Mouse (Mus musculus): ENCODE measurements around the gene Ddi1. TPM values are rescaled to one million over a fixed set of nuclear protein-coding genes. Genes with fewer than 3 reads are reported as not detected.
"Not testable (repeated sequence)": the region's sequence is repeated elsewhere in the genome, so short reads cannot be mapped to it uniquely, and the experiment has no call there.

Ddi1 gene
- total and polyA plus RNA-seq, 3 experiments, result 0.05 TPM; not detected in 2

DNA sequence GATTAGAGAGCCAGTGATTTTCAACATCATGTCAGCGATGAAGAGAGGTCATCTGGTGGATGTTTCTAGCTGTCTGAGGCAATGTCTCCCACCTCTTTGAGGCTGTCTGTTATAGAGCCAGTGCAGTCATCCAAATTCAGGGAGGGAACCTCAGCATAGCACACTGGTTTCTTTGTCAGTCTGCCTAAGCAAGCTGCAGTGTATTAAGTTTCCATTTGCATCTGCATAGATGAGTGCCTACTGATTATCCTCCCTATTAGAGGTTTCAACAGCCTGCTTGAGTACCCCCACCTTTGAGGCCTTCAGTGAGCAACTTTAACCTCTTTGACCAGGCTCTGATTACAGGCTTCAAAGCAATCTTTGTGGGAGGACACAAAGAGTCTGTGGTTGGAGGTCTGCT lies 17.1 kb upstream of the Ddi1 start:
- no peaks in the 10 kb centered on the region for H3K36me3 ChIP-seq (replicated peaks)
- H3K27me3 ChIP-seq (ENCODE audit: insufficient read depth, low read length), result no peaks in the 10 kb centered on the region
- H3K9me3 ChIP-seq (replicated peaks), result no peaks in the 10 kb centered on the region
- H3K4me3 ChIP-seq (ENCODE audit: low read depth, low read length), result no peak overlapping the region
- no peaks in the 10 kb centered on the region for H3K4me1 ChIP-seq (ENCODE audit: insufficient read depth, low read depth, low read length)
- ATAC-seq (ENCODE audit: extremely low read depth, insufficient number of reproducible peaks, low FRiP score, poor library complexity, severe bottlenecking) (no peak), DNase-seq (ENCODE audit: low spot score) (no peak)
- no peak for TF ChIP-seq CTCF (IDR thresholded peaks at IDR 0.05; ENCODE audit: low read depth, low read length)
- TF ChIP-seq GATA1 (IDR thresholded peaks at IDR 0.05; ENCODE audit: borderline replicate concordance, low read length), result no peak
- TF ChIP-seq POLR2AphosphoS5 (IDR thresholded peaks at IDR 0.05; ENCODE audit: insufficient replicate concordance, low read depth, low read length), result no peak
- TF ChIP-seq GATA2 (IDR thresholded peaks at IDR 0.05; ENCODE audit: borderline replicate concordance, low read depth, low read length), result no peak
- no peak for TF ChIP-seq TAL1 (conservative IDR thresholded peaks at IDR 0.05; ENCODE audit: low read depth, low read length)

- no peaks in the 10 kb centered on the region for H3K9me3 ChIP-seq (replicated peaks)
- no peak overlapping the region for H3K4me3 ChIP-seq (ENCODE audit: low read depth, low read length)
- H3K27me3 ChIP-seq (ENCODE audit: insufficient read depth, low read length), result no peaks in the 10 kb centered on the region
- H3K4me1 ChIP-seq (ENCODE audit: insufficient read depth, low read depth, low read length), result no peaks in the 10 kb centered on the region
- H3K36me3 ChIP-seq (replicated peaks), result no peaks in the 10 kb centered on the region
- ATAC-seq (ENCODE audit: extremely low read depth, insufficient number of reproducible peaks, low FRiP score, poor library complexity, severe bottlenecking) (no peak), DNase-seq (ENCODE audit: low spot score) (no peak)
- TF ChIP-seq POLR2AphosphoS5 (IDR thresholded peaks at IDR 0.05; ENCODE audit: insufficient replicate concordance, low read depth, low read length), result no peak
- TF ChIP-seq CTCF (IDR thresholded peaks at IDR 0.05; ENCODE audit: low read depth, low read length), result no peak
- TF ChIP-seq GATA2 (IDR thresholded peaks at IDR 0.05; ENCODE audit: borderline replicate concordance, low read depth, low read length), result no peak
- TF ChIP-seq TAL1 (conservative IDR thresholded peaks at IDR 0.05; ENCODE audit: low read depth, low read length), result no peak
- no peak for TF ChIP-seq GATA1 (IDR thresholded peaks at IDR 0.05; ENCODE audit: borderline replicate concordance, low read length)
Observed at GRCm38 (mm10) chr9:6277526-6277925, 7.9 kb upstream of the Ddi1 start.

DNA sequence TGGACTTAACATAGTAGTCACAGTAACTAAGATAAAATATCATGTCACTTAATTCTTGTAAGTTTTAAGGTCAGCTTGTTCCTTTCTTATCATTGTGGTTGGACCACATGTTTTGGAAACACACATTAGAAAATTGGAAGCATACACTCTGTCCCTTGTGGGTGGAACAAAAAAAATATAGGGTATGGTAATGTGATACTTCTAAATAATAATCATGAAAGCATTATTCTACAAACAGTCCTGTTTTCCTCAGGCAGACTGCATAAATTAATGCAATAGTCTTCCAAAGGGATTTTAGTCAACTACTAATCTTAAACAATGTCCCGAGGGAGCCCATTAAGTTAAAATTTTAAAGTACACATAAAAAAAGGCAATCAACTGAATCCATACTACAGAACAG lies 6.7 kb upstream of the Ddi1 start:
- TF ChIP-seq TAL1 (conservative IDR thresholded peaks at IDR 0.05; ENCODE audit: low read depth, low read length), result no peak
- TF ChIP-seq GATA2 (IDR thresholded peaks at IDR 0.05; ENCODE audit: borderline replicate concordance, low read depth, low read length), result no peak
- TF ChIP-seq POLR2AphosphoS5 (IDR thresholded peaks at IDR 0.05; ENCODE audit: insufficient replicate concordance, low read depth, low read length), result no peak
- no peak for TF ChIP-seq GATA1 (IDR thresholded peaks at IDR 0.05; ENCODE audit: borderline replicate concordance, low read length)
- no peak for TF ChIP-seq CTCF (IDR thresholded peaks at IDR 0.05; ENCODE audit: low read depth, low read length)
- Histone ChIP-seq H3K36me3 (replicated peaks) (no peaks in the 10 kb centered on the region), H3K4me3 (ENCODE audit: low read depth, low read length) (no peak overlapping the region), H3K4me1 (ENCODE audit: insufficient read depth, low read depth, low read length) (no peaks in the 10 kb centered on the region), H3K27me3 (ENCODE audit: insufficient read depth, low read length) (no peaks in the 10 kb centered on the region), H3K9me3 (replicated peaks) (no peaks in the 10 kb centered on the region)
- DNase-seq (ENCODE audit: low spot score) (no peak), ATAC-seq (ENCODE audit: extremely low read depth, insufficient number of reproducible peaks, low FRiP score, poor library complexity, severe bottlenecking) (no peak)

- Histone ChIP-seq H3K27me3 (ENCODE audit: insufficient read depth, low read length) (no peaks in the 10 kb centered on the region), H3K9me3 (replicated peaks) (no peaks in the 10 kb centered on the region), H3K4me3 (ENCODE audit: low read depth, low read length) (no peak overlapping the region), H3K4me1 (ENCODE audit: insufficient read depth, low read depth, low read length) (no peaks in the 10 kb centered on the region), H3K36me3 (replicated peaks) (no peaks in the 10 kb centered on the region)
- TF ChIP-seq CTCF (IDR thresholded peaks at IDR 0.05; ENCODE audit: low read depth, low read length) (no peak), TAL1 (conservative IDR thresholded peaks at IDR 0.05; ENCODE audit: low read depth, low read length) (no peak), GATA1 (IDR thresholded peaks at IDR 0.05; ENCODE audit: borderline replicate concordance, low read length) (no peak), GATA2 (IDR thresholded peaks at IDR 0.05; ENCODE audit: borderline replicate concordance, low read depth, low read length) (no peak), POLR2AphosphoS5 (IDR thresholded peaks at IDR 0.05; ENCODE audit: insufficient replicate concordance, low read depth, low read length) (no peak)
- DNase-seq (ENCODE audit: low spot score) (no peak), ATAC-seq (ENCODE audit: extremely low read depth, insufficient number of reproducible peaks, low FRiP score, poor library complexity, severe bottlenecking) (no peak)
Observed at GRCm38 (mm10) chr9:6264820-6265219, 4.8 kb downstream of the Ddi1 start.

GRCm38 (mm10) chr9:6257072-6257471 lies 12.6 kb downstream of the Ddi1 start:
- ATAC-seq (ENCODE audit: extremely low read depth, insufficient number of reproducible peaks, low FRiP score, poor library complexity, severe bottlenecking) (no peak), DNase-seq (ENCODE audit: low spot score) (no peak)
- no peaks in the 10 kb centered on the region for H3K9me3 ChIP-seq (replicated peaks)
- TF ChIP-seq TAL1 (conservative IDR thresholded peaks at IDR 0.05; ENCODE audit: low read depth, low read length), result no peak
- no peaks in the 10 kb centered on the region for H3K27me3 ChIP-seq (ENCODE audit: insufficient read depth, low read length)
- no peaks in the 10 kb centered on the region for H3K36me3 ChIP-seq (replicated peaks)
- no peaks in the 10 kb centered on the region for H3K4me1 ChIP-seq (ENCODE audit: insufficient read depth, low read depth, low read length)
- H3K4me3 ChIP-seq (ENCODE audit: low read depth, low read length), result no peak overlapping the region

DNA sequence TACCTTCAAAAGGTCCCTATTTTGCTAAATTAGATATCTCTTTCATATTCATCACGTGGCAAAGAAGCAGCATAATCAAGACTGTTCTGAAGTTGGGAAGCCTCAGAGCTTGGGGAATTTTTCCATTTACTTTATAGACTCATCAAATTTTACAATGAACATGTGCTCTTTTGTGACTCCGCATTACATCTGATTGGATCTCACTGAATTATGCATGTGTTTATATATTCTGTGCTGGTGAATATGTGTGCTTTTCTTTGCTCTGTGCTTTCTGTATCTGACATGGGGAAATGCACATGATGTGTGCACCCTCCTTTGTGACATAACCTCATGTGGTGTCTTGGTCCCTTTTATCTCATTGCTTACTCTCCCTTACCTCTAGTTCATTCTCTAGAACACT lies 17.7 kb downstream of the Ddi1 start:
- no peak for TF ChIP-seq TAL1 (conservative IDR thresholded peaks at IDR 0.05; ENCODE audit: low read depth, low read length)
- no peak for TF ChIP-seq CTCF (IDR thresholded peaks at IDR 0.05; ENCODE audit: low read depth, low read length)
- no peak for TF ChIP-seq POLR2AphosphoS5 (IDR thresholded peaks at IDR 0.05; ENCODE audit: insufficient replicate concordance, low read depth, low read length)
- no peak for TF ChIP-seq GATA1 (IDR thresholded peaks at IDR 0.05; ENCODE audit: borderline replicate concordance, low read length)
- TF ChIP-seq GATA2 (IDR thresholded peaks at IDR 0.05; ENCODE audit: borderline replicate concordance, low read depth, low read length), result no peak
- no peaks in the 10 kb centered on the region for H3K4me1 ChIP-seq (ENCODE audit: insufficient read depth, low read depth, low read length)
- no peak for DNase-seq (ENCODE audit: low spot score)
- H3K36me3 ChIP-seq (replicated peaks), result no peaks in the 10 kb centered on the region
- H3K27me3 ChIP-seq (ENCODE audit: insufficient read depth, low read length), result no peaks in the 10 kb centered on the region
- no peaks in the 10 kb centered on the region for H3K9me3 ChIP-seq (replicated peaks)
- no peak overlapping the region for H3K4me3 ChIP-seq (ENCODE audit: low read depth, low read length)
- no peak for ATAC-seq (ENCODE audit: extremely low read depth, insufficient number of reproducible peaks, low FRiP score, poor library complexity, severe bottlenecking)

GRCm38 (mm10) chr9:6250320-6250719 lies 19.3 kb downstream of the Ddi1 start:
- Histone ChIP-seq H3K36me3 (replicated peaks) (no peaks in the 10 kb centered on the region), H3K9me3 (replicated peaks) (no peaks in the 10 kb centered on the region), H3K27me3 (ENCODE audit: insufficient read depth, low read length) (no peaks in the 10 kb centered on the region), H3K4me3 (ENCODE audit: low read depth, low read length) (no peak overlapping the region), H3K4me1 (ENCODE audit: insufficient read depth, low read depth, low read length) (no peaks in the 10 kb centered on the region)
- DNase-seq (ENCODE audit: low spot score), result no peak
- TF ChIP-seq TAL1 (conservative IDR thresholded peaks at IDR 0.05; ENCODE audit: low read depth, low read length) (no peak), GATA1 (IDR thresholded peaks at IDR 0.05; ENCODE audit: borderline replicate concordance, low read length) (no peak), POLR2AphosphoS5 (IDR thresholded peaks at IDR 0.05; ENCODE audit: insufficient replicate concordance, low read depth, low read length) (no peak), CTCF (IDR thresholded peaks at IDR 0.05; ENCODE audit: low read depth, low read length) (no peak), GATA2 (IDR thresholded peaks at IDR 0.05; ENCODE audit: borderline replicate concordance, low read depth, low read length) (no peak)
- ATAC-seq (ENCODE audit: extremely low read depth, insufficient number of reproducible peaks, low FRiP score, poor library complexity, severe bottlenecking), result no peak

GRCm38 (mm10) chr9:6235982-6236381 lies 33.7 kb downstream of the Ddi1 start:
- H3K4me3 ChIP-seq (ENCODE audit: low read depth, low read length); H3K36me3 ChIP-seq (replicated peaks); H3K27me3 ChIP-seq (ENCODE audit: insufficient read depth, low read length); H3K9me3 ChIP-seq (replicated peaks); ATAC-seq (ENCODE audit: extremely low read depth, insufficient number of reproducible peaks, low FRiP score, poor library complexity, severe bottlenecking); H3K4me1 ChIP-seq (ENCODE audit: insufficient read depth, low read depth, low read length); DNase-seq (ENCODE audit: low spot score): not testable (repeated sequence)

Measured in G1E (cell line).